Mouse (Mus musculus): ENCODE measurements around the gene Ccnq.

Ccnq gene

GRCm38 (mm10) chr11:78702319-78702718 lies 49.2 kb downstream of the Ccnq start:
- DNase-seq (ENCODE audit: inconsistent age in 2 of 2, low spot score in 1 of 2) = peak in 1 of 2 experiments; percentile 63

Data from adrenal gland, adult (tissue).